Mouse (Mus musculus): ENCODE data around the gene Masp1.
A peak's percentile ranks its signal among the peaks of the same experiment; 100 is the strongest.

The Masp1 gene

DNA sequence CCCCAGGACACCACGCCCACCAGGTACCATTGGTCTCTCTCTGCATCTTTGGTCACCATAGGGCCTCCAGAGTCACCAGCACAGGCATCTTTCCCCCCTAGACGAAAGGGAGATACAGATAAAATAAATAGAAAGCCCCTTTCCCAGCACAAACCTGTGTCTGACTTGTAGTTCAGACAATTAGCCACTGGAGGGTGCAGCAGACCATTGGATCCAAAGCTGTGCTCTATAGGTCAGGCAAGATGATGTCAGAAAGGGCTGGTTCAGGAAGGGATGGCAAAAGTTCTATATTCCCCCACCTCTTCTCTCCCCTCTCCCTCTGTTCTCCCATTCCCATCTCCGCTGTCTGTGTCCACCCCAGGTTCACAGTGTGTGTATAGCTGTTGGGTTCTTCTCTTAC, 68.1 kb downstream of the Masp1 start:
- Histone ChIP-seq H3K4me1 (replicated peaks; ENCODE audit: low read depth, low read length) (no peaks in the 10 kb centered on the region), H3K9me3 (ENCODE audit: low read length) (no peaks in the 10 kb centered on the region), H3K36me3 (ENCODE audit: insufficient read depth, low read length) (no peaks in the 10 kb centered on the region), H3K27me3 (ENCODE audit: insufficient read depth, low read length) (peaks cover 4% of the 10 kb centered on the region; the same call in 1 of the 2 replicates), H3K4me3 (replicated peaks; ENCODE audit: low read length) (no peak overlapping the region)
- no peak for TF ChIP-seq NANOG (IDR thresholded peaks at IDR 0.05; ENCODE audit: borderline replicate concordance, low read length)
- TF ChIP-seq CTCF (conservative IDR thresholded peaks at IDR 0.05; ENCODE audit: low read length) = peak; percentile 71
- TF ChIP-seq POU5F1 (IDR thresholded peaks at IDR 0.05; ENCODE audit: borderline replicate concordance, low read length) = no peak

DNA sequence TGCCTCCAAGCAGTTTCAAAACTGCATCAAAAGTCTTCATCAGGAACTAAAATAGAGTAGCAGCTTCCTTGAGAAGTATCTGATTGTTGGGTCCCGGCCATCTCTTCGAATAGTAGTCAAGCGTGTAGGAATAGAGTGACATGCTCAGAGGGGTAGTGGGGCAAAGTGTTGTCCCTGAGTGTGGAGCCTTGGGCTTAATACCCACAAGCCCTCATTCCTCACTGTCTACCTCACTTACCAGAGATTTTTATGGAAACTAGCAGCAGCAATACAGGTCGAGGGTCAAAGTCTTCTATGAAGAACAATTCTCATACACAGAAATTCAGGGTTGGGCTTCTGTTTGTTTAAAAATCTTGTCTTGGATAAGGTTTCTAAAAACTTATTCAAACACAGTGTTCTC, 69.8 kb downstream of the Masp1 start:
- TF ChIP-seq POU5F1 (IDR thresholded peaks at IDR 0.05; ENCODE audit: borderline replicate concordance, low read length) = no peak
- TF ChIP-seq CTCF (conservative IDR thresholded peaks at IDR 0.05; ENCODE audit: low read length) = no peak
- no peak for TF ChIP-seq NANOG (IDR thresholded peaks at IDR 0.05; ENCODE audit: borderline replicate concordance, low read length)
- Histone ChIP-seq H3K36me3 (ENCODE audit: insufficient read depth, low read length) (no peaks in the 10 kb centered on the region), H3K4me1 (replicated peaks; ENCODE audit: low read depth, low read length) (no peaks in the 10 kb centered on the region), H3K4me3 (replicated peaks; ENCODE audit: low read length) (no peak overlapping the region), H3K27me3 (ENCODE audit: insufficient read depth, low read length) (peaks cover 4% of the 10 kb centered on the region; the same call in 1 of the 2 replicates), H3K9me3 (ENCODE audit: low read length) (no peaks in the 10 kb centered on the region)

DNA sequence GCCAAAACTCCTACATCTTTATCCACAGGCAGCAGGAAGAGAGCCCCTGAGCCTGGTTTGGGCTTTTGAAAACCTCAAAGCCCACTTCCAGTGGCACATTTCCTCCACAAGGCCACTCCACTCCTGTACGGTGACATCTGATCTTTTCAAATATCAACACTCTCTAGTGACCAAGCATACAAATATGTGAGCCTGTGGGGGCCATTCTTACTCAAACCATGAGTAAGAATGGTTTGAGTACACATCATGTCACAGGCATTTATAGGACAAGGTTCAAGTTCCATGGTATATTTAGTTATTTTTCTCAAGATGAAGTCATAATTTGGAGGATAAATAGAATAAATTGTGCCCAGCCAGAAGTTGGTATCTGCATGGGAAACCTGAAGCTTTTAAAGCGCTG, 70.7 kb downstream of the Masp1 start:
- H3K36me3 ChIP-seq (ENCODE audit: insufficient read depth, low read length) = no peaks in the 10 kb centered on the region
- TF ChIP-seq NANOG (IDR thresholded peaks at IDR 0.05; ENCODE audit: borderline replicate concordance, low read length) (no peak), CTCF (conservative IDR thresholded peaks at IDR 0.05; ENCODE audit: low read length) (no peak), POU5F1 (IDR thresholded peaks at IDR 0.05; ENCODE audit: borderline replicate concordance, low read length) (no peak)
- H3K27me3 ChIP-seq (ENCODE audit: insufficient read depth, low read length) = peaks cover 4% of the 10 kb centered on the region; the same call in 1 of the 2 replicates
- no peaks in the 10 kb centered on the region for H3K9me3 ChIP-seq (ENCODE audit: low read length)
- no peak overlapping the region for H3K4me3 ChIP-seq (replicated peaks; ENCODE audit: low read length)
- no peaks in the 10 kb centered on the region for H3K4me1 ChIP-seq (replicated peaks; ENCODE audit: low read depth, low read length)

DNA sequence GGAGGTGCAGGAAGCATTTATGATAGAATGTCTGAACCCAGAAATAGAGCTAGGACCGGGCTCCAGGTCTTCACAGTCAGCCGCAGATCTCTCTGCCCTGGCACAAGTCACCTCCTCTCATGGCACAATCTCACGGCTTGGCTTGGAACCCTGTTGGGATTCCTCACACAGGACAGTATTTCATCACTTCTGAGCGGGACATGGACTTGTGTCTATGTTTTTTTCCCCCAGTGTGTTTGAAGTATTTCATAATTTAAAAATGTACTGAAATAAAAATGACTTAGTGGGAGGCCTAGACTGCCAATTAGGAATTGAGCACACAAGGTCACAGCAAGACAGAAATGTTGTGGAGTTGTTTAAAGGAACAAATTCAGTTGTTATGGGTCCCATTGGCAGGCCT, 76.4 kb downstream of the Masp1 start:
- H3K36me3 ChIP-seq (ENCODE audit: insufficient read depth, low read length) = peaks cover 3% of the 10 kb centered on the region; the same call in 1 of the 2 replicates
- H3K9me3 ChIP-seq (ENCODE audit: low read length) = peaks cover 21% of the 10 kb centered on the region
- TF ChIP-seq NANOG (IDR thresholded peaks at IDR 0.05; ENCODE audit: borderline replicate concordance, low read length) = no peak
- TF ChIP-seq CTCF (conservative IDR thresholded peaks at IDR 0.05; ENCODE audit: low read length) = no peak
- no peak for TF ChIP-seq POU5F1 (IDR thresholded peaks at IDR 0.05; ENCODE audit: borderline replicate concordance, low read length)
- H3K4me3 ChIP-seq (replicated peaks; ENCODE audit: low read length) = no peak overlapping the region
- no peaks in the 10 kb centered on the region for H3K27me3 ChIP-seq (ENCODE audit: insufficient read depth, low read length)
- H3K4me1 ChIP-seq (replicated peaks; ENCODE audit: low read depth, low read length) = no peaks in the 10 kb centered on the region

DNA sequence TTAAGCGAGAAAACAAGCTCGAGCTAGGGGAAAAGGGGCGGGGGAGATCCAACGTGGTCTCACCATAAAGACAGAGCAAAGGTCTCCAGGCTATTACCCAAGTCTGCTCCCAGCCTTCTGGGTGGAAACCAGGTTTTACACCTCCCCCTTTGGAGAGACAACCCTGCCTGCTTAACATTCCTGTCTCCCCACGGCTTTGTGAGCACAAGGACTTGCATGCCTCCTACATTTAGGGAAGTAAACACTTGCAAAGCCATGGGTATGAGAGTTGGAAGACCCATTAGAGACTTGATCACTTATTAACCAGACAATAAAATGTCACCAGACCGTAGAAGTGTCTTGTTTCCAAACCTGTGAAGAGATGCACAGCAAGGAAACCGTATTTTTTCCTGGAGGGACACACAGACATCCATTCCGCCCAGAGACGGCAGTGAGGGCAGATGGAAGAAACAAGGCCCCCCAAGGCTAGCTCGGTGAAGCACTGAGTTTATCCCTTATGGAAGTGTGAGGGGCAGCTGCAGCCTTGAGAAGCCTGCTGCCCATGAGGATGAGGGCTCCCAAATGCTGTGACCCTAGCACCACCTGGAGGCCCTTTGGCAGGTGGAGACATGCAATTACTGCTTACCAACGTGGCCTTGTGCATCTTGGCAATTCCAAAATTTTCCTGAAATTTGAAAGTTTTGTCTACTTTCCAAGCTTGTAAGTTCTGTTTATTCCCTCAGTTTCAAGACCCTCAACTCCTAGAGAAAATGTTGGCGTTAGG, 83.0 kb downstream of the Masp1 start:
- H3K4me1 ChIP-seq (replicated peaks; ENCODE audit: low read depth, low read length) = no peaks in the 10 kb centered on the region
- TF ChIP-seq POU5F1 (IDR thresholded peaks at IDR 0.05; ENCODE audit: borderline replicate concordance, low read length) (no peak), CTCF (conservative IDR thresholded peaks at IDR 0.05; ENCODE audit: low read length) (no peak), NANOG (IDR thresholded peaks at IDR 0.05; ENCODE audit: borderline replicate concordance, low read length) (no peak)
- H3K4me3 ChIP-seq (replicated peaks; ENCODE audit: low read length) = no peak overlapping the region
- H3K27me3 ChIP-seq (ENCODE audit: insufficient read depth, low read length) = peaks cover 9% of the 10 kb centered on the region
- no peaks in the 10 kb centered on the region for H3K36me3 ChIP-seq (ENCODE audit: insufficient read depth, low read length)
- H3K9me3 ChIP-seq (ENCODE audit: low read length) = peaks cover 13% of the 10 kb centered on the region

DNA sequence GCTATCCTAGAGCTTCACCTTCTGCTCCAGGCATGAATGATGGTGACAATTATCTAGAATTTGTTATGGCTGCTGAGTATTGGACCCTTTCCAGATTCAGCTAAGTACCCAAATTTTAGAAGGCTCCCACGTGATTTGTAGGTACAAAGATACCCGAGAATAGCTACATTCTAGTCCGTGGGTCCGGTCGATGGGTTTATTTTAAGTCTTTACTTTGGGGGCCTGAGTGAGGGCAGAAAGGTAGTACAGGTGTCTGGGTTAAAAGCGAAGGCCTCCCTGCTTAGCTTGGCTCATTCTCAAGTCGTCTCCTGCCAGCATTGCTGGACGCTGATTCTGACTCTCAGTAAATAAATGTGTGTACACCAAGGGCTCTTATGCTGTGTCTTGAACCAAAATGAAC, 90.6 kb downstream of the Masp1 start:
- Histone ChIP-seq H3K4me1 (replicated peaks; ENCODE audit: low read depth, low read length) (0 out of 2 replicates have a peak, but pooled peaks cover 4% of the 10 kb centered on the region), H3K27me3 (ENCODE audit: insufficient read depth, low read length) (peaks cover 25% of the 10 kb centered on the region), H3K9me3 (ENCODE audit: low read length) (no peaks in the 10 kb centered on the region), H3K4me3 (replicated peaks; ENCODE audit: low read length) (no peak overlapping the region), H3K36me3 (ENCODE audit: insufficient read depth, low read length) (no peaks in the 10 kb centered on the region)
- TF ChIP-seq POU5F1 (IDR thresholded peaks at IDR 0.05; ENCODE audit: borderline replicate concordance, low read length) (no peak), NANOG (IDR thresholded peaks at IDR 0.05; ENCODE audit: borderline replicate concordance, low read length) (no peak), CTCF (conservative IDR thresholded peaks at IDR 0.05; ENCODE audit: low read length) (no peak)

DNA sequence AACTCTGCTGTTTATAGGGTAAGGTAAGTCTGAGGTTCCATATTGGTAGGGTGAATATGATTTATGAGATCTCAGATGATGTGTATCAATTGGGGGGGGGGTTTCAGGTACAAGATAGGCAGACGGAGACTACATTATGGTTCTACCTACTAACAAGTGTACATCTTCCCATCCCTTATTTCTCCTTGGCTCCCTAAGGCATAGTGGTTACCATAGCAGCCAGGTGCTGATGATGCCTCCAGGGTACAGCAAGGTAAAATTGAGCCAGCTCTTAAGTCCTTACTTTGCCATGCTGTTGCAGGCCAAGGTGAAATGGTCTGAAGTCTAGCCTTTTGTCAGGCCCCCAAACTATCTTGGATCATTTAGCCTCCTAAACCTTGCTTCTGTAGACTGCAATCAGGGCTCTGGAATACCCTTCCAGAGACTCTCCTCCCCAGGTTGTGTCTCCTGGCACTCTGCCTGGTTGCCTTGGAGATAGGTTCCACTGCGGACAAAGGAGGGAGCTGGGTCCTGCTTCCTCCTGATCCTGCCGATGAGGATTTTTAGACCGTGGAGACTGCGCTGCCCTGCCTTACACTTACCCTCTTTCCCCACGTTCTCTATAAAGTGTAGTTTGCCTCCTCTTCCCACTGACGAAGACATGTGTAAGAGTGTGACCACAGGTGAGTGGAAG, 91.8 kb downstream of the Masp1 start, which contains the start of gene Rtp1:
Gene Rtp1 (plus strand): TSS at position 487 of the 673 bp plus-strand sequence.
- TF ChIP-seq CTCF (conservative IDR thresholded peaks at IDR 0.05; ENCODE audit: low read length) (no peak), POU5F1 (IDR thresholded peaks at IDR 0.05; ENCODE audit: borderline replicate concordance, low read length) (no peak), NANOG (IDR thresholded peaks at IDR 0.05; ENCODE audit: borderline replicate concordance, low read length) (no peak)
- peaks cover 19% of the 10 kb centered on the region for H3K27me3 ChIP-seq (ENCODE audit: insufficient read depth, low read length)
- no peaks in the 10 kb centered on the region for H3K36me3 ChIP-seq (ENCODE audit: insufficient read depth, low read length)
- 0 out of 2 replicates have a peak, but pooled peaks cover 4% of the 10 kb centered on the region for H3K4me1 ChIP-seq (replicated peaks; ENCODE audit: low read depth, low read length)
- no peak within 1 kb of the TSS for H3K4me3 ChIP-seq (replicated peaks; ENCODE audit: low read length)
- H3K9me3 ChIP-seq (ENCODE audit: low read length) = no peaks in the 10 kb centered on the region

DNA sequence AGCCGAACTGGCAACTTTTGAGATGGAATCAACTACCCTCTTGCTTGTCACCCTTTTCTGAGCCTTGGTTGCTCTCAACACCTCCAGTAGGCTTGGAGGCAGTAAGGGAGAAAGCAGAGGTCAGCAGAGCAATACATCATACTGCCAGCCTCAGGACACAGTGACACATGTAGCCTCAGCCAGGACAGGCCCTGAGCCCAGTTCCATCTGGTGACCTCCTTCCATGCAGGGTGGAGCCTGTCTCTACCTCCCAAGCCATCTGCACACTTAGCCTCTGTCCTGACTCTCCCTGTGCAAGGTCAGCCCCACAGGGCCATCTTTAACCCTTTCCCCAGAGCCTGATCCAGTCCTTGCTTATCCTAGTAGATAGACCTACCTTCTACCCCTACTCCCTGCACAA, 92.9 kb downstream of the Masp1 start:
- no peaks in the 10 kb centered on the region for H3K9me3 ChIP-seq (ENCODE audit: low read length)
- H3K4me1 ChIP-seq (replicated peaks; ENCODE audit: low read depth, low read length) = 0 out of 2 replicates have a peak, but pooled peaks cover 4% of the 10 kb centered on the region
- H3K27me3 ChIP-seq (ENCODE audit: insufficient read depth, low read length) = peaks cover 17% of the 10 kb centered on the region
- TF ChIP-seq POU5F1 (IDR thresholded peaks at IDR 0.05; ENCODE audit: borderline replicate concordance, low read length) (no peak), CTCF (conservative IDR thresholded peaks at IDR 0.05; ENCODE audit: low read length) (no peak), NANOG (IDR thresholded peaks at IDR 0.05; ENCODE audit: borderline replicate concordance, low read length) (no peak)
- no peak overlapping the region for H3K4me3 ChIP-seq (replicated peaks; ENCODE audit: low read length)
- H3K36me3 ChIP-seq (ENCODE audit: insufficient read depth, low read length) = no peaks in the 10 kb centered on the region
